Comparison of ENCODE assay signal across 8 mouse cellular contexts in genomic region chr6:99439214-99439877, GRCm38 (mm10).
DNase-seq lines count a peak whose midpoint lies in the region; ATAC-seq and TF ChIP-seq lines count a peak whose summit lies in the region.

No protein-coding gene starts in this region.

- peak overlapping the region; percentile 73 for H3K27ac ChIP-seq in heart, adult 2 months
- peak overlapping the region; percentile 82 for H3K27ac ChIP-seq in embryonic facial prominence, embryonic 10.5 days (replicated peaks)
- H3K27ac ChIP-seq in limb, embryonic 14.5 days (replicated peaks; ENCODE audit: low read depth, low read length) = peak overlapping the region; percentile 27; the same call in 1 of the 2 replicates

- H3K79me2 ChIP-seq in heart, adult 2 months (replicated peaks; ENCODE audit: control insufficient read depth, insufficient read depth, low read length) = no peaks in the 10 kb centered on the region

- no peak for ATAC-seq in limb, embryonic 14.5 days (ENCODE audit: low FRiP score, low read depth)

- H3K4me2 ChIP-seq in limb, embryonic 14.5 days (replicated peaks; ENCODE audit: low read depth, low read length, severe bottlenecking) = peak overlapping the region; percentile 15; the same call in 1 of the 2 replicates

- intact Hi-C loops in heart, adult 2 months (cut with DNase I) = no loop called here

- peaks cover 7% of the 10 kb centered on the region for H3K36me3 ChIP-seq in heart, adult 2 months (ENCODE audit: control insufficient read depth, insufficient read depth, low read length)
- H3K36me3 ChIP-seq in embryonic facial prominence, embryonic 10.5 days (replicated peaks) = peaks cover 9% of the 10 kb centered on the region
- peaks cover 8% of the 10 kb centered on the region; the same call in 1 of the 2 replicates for H3K36me3 ChIP-seq in limb, embryonic 14.5 days (ENCODE audit: control insufficient read depth, insufficient read depth, low read length)

- H3K9ac ChIP-seq in heart, adult 2 months (ENCODE audit: low read depth, low read length) = peak overlapping the region; percentile 33
- H3K9ac ChIP-seq in limb, embryonic 14.5 days (ENCODE audit: low read depth, low read length, severe bottlenecking) = no peak overlapping the region

- H3K27me3 ChIP-seq in heart, adult 2 months (ENCODE audit: control insufficient read depth, insufficient read depth, low read length) = no peaks in the 10 kb centered on the region
- H3K27me3 ChIP-seq in embryonic facial prominence, embryonic 10.5 days (replicated peaks; ENCODE audit: low read depth, poor library complexity, severe bottlenecking) = no peaks in the 10 kb centered on the region
- H3K27me3 ChIP-seq in limb, embryonic 14.5 days (ENCODE audit: control insufficient read depth, insufficient read depth, low read length) = no peaks in the 10 kb centered on the region

- no peak for TF ChIP-seq POLR2A in heart, adult 2 months (IDR thresholded peaks at IDR 0.05; ENCODE audit: insufficient read depth, low read depth, low read length)
- no peak for TF ChIP-seq POLR2A in limb, embryonic 14.5 days (IDR thresholded peaks at IDR 0.05; ENCODE audit: borderline replicate concordance, extremely low read depth, insufficient read depth, insufficient read length)

- TF ChIP-seq EP300 in heart, adult 2 months (IDR thresholded peaks at IDR 0.05; ENCODE audit: insufficient read depth, low read depth, low read length) = no peak

- 27% methylated on average over 9 of the region's 9 CpGs for WGBS in heart, adult 2 months
- WGBS in embryonic facial prominence, embryonic 10.5 days = 8% methylated on average over 9 of the region's 9 CpGs
- WGBS in limb, embryonic 14.5 days = 18% methylated on average over 9 of the region's 9 CpGs

- H3K4me3 ChIP-seq in heart, adult 2 months = peak overlapping the region; percentile 23
- H3K4me3 ChIP-seq in embryonic facial prominence, embryonic 10.5 days = 0 out of 2 replicates have a peak overlapping the region, but pooled peaks have one; percentile 21
- no peak overlapping the region for H3K4me3 ChIP-seq in limb, embryonic 14.5 days (replicated peaks; ENCODE audit: low read length)

- DNase-seq in heart, adult 2 months = peak; percentile 53 to 65
- DNase-seq in heart, adult 9 months (ENCODE audit: low spot score in 2 of 2) = no peak
- no peak for DNase-seq in embryonic facial prominence, embryonic 10.5 days (ENCODE audit: low spot score)
- DNase-seq in heart, postnatal 4 days = peak; percentile 47
- DNase-seq in limb, embryonic 14.5 days (ENCODE audit: low spot score) = no peak
- no peak for DNase-seq in c-Kit-positive CD71-positive TER-119-positive erythroid progenitor cells, embryonic 14.5 days (ENCODE audit: low spot score)
- no peak for DNase-seq in B cell, adult 2 months
- DNase-seq in cerebellum, adult 9-10 months = no peak

- H3K4me1 ChIP-seq in heart, adult 2 months (ENCODE audit: control insufficient read depth, insufficient read depth, low read length) = peaks cover 17% of the 10 kb centered on the region
- peaks cover 39% of the 10 kb centered on the region for H3K4me1 ChIP-seq in embryonic facial prominence, embryonic 10.5 days
- H3K4me1 ChIP-seq in limb, embryonic 14.5 days (ENCODE audit: control insufficient read depth, insufficient read depth, low read length) = peaks cover 30% of the 10 kb centered on the region

- no peaks in the 10 kb centered on the region for H3K9me3 ChIP-seq in embryonic facial prominence, embryonic 10.5 days
- no peaks in the 10 kb centered on the region for H3K9me3 ChIP-seq in limb, embryonic 14.5 days (ENCODE audit: control insufficient read depth, low read length)

- TF ChIP-seq CTCF in heart, adult 2 months (IDR thresholded peaks at IDR 0.05) = peak; percentile 28

Comparison
In these comparisons a context has a peak if more than half of its experiments do, and no peak if none do; other contexts are left out.
1. DNase-seq: peak in heart, adult 2 months (2 of 2) and heart, postnatal 4 days (single experiment); none in heart, adult 9 months (0 of 2), embryonic facial prominence, embryonic 10.5 days (single experiment), limb, embryonic 14.5 days (single experiment), c-Kit-positive CD71-positive TER-119-positive erythroid progenitor cells, embryonic 14.5 days (single experiment), B cell, adult 2 months (0 of 2) and cerebellum, adult 9-10 months (single experiment).
2. H3K27ac ChIP-seq: peak in every context shown above with its lines; median percentile 82 in embryonic facial prominence, embryonic 10.5 days; 73 in heart, adult 2 months; 27 in limb, embryonic 14.5 days.